Mouse (Mus musculus): Measurements from ENCODE around the gene Slc25a47.

Gene Slc25a47

GRCm38 (mm10) chr12:108857589-108858184 lies 21.8 kb downstream of the Slc25a47 start:
- no peak for DNase-seq (ENCODE audit: extremely low spot score)

- DNase-seq (ENCODE audit: extremely low spot score), result no peak
Observed at GRCm38 (mm10) chr12:108858486-108858885, 22.6 kb downstream of the Slc25a47 start.

- no peak for DNase-seq (ENCODE audit: extremely low spot score)
Observed at GRCm38 (mm10) chr12:108865007-108865494, 29.2 kb downstream of the Slc25a47 start.

- DNase-seq (ENCODE audit: extremely low spot score), result no peak
Observed at GRCm38 (mm10) chr12:108869575-108869974, 33.7 kb downstream of the Slc25a47 start.

GRCm38 (mm10) chr12:108873122-108873521 lies 37.3 kb downstream of the Slc25a47 start:
- DNase-seq (ENCODE audit: extremely low spot score), result no peak

- DNase-seq (ENCODE audit: extremely low spot score), result no peak
Observed at GRCm38 (mm10) chr12:108879138-108879537, 43.3 kb downstream of the Slc25a47 start.

- no peak for DNase-seq (ENCODE audit: extremely low spot score)
Observed at GRCm38 (mm10) chr12:108880606-108881005, 44.8 kb downstream of the Slc25a47 start.

GRCm38 (mm10) chr12:108881192-108881591 lies 45.3 kb downstream of the Slc25a47 start:
- DNase-seq (ENCODE audit: extremely low spot score), result no peak

GRCm38 (mm10) chr12:108882776-108883175 lies 46.9 kb downstream of the Slc25a47 start:
- DNase-seq (ENCODE audit: extremely low spot score), result no peak

GRCm38 (mm10) chr12:108885906-108886305 lies 50.1 kb downstream of the Slc25a47 start:
- no peak for DNase-seq (ENCODE audit: extremely low spot score)

GRCm38 (mm10) chr12:108887077-108887476 lies 51.2 kb downstream of the Slc25a47 start:
- DNase-seq (ENCODE audit: extremely low spot score), result no peak

GRCm38 (mm10) chr12:108888632-108889031 lies 52.8 kb downstream of the Slc25a47 start:
- no peak for DNase-seq (ENCODE audit: extremely low spot score)

GRCm38 (mm10) chr12:108892989-108893714 lies 57.3 kb downstream of the Slc25a47 start, which contains the start of gene Wdr25:
TSS of gene Wdr25 (plus strand) at chr12:108893631.
- no peak for DNase-seq (ENCODE audit: extremely low spot score)

- peak; percentile 97 for DNase-seq (ENCODE audit: extremely low spot score)
Observed at GRCm38 (mm10) chr12:108893715-108894431, 58.0 kb downstream of the Slc25a47 start, which contains the start of gene Wars. TSS of gene Wars (minus strand) at chr12:108894174.

- no peak for DNase-seq (ENCODE audit: extremely low spot score)
Observed at GRCm38 (mm10) chr12:108894432-108894816, 58.6 kb downstream of the Slc25a47 start.

- no peak for DNase-seq (ENCODE audit: extremely low spot score)
Observed at GRCm38 (mm10) chr12:108896006-108896405, 60.2 kb downstream of the Slc25a47 start.

GRCm38 (mm10) chr12:108901346-108901745 lies 65.5 kb downstream of the Slc25a47 start:
- DNase-seq (ENCODE audit: extremely low spot score), result no peak

GRCm38 (mm10) chr12:108902940-108903339 lies 67.1 kb downstream of the Slc25a47 start:
- DNase-seq (ENCODE audit: extremely low spot score), result peak; percentile 43

GRCm38 (mm10) chr12:108903600-108904275 lies 67.9 kb downstream of the Slc25a47 start:
- peak; percentile 52 for DNase-seq (ENCODE audit: extremely low spot score)

- no peak for DNase-seq (ENCODE audit: extremely low spot score)
Observed at GRCm38 (mm10) chr12:108904276-108904653, 68.4 kb downstream of the Slc25a47 start.

GRCm38 (mm10) chr12:108905620-108906302 lies 69.9 kb downstream of the Slc25a47 start:
- DNase-seq (ENCODE audit: extremely low spot score), result no peak

All from embryo, embryonic 9.5 days (tissue).